Mouse (Mus musculus) C2C12 (cell line): ENCODE data around the gene Tmem131l. TPM values are rescaled to one million over a fixed set of nuclear protein-coding genes. Genes with fewer than 3 reads are reported as not detected.
A peak's percentile ranks its signal among the peaks of the same experiment; 100 is the strongest.

Source experiments
- H3K27me3 ChIP-seq: one replicate; pipeline ENCODE4 v1.6.1; 2011; ENCODE audit not compliant: control insufficient read depth, insufficient read depth, insufficient read length
- H3K36me3 ChIP-seq: one replicate; pipeline ENCODE4 v1.6.1; 2011; ENCODE audit not compliant: control insufficient read depth, insufficient read depth
- H3K4me3 ChIP-seq: one replicate; pipeline ENCODE4 v1.5.1; 2011; ENCODE audit warnings: mild to moderate bottlenecking, control low read depth; ENCODE audit not compliant: poor library complexity, insufficient read depth, severe bottlenecking
- H3K79me2 ChIP-seq: one replicate; pipeline ENCODE4 v1.6.1; 2011; ENCODE audit not compliant: control insufficient read depth, insufficient read depth
- H3K79me3 ChIP-seq: one replicate; pipeline ENCODE4 v1.6.1; 2011; ENCODE audit warnings: low read depth, control low read depth
- H3ac ChIP-seq: one replicate; pipeline ENCODE3; 2011; ENCODE audit warnings: low read depth; ENCODE audit not compliant: control insufficient read depth, insufficient read length
- CEBPB ChIP-seq: IDR thresholded peaks from one replicate; pipeline ENCODE4 v1.6.1; 2011; ENCODE audit warnings: low read depth, mild to moderate bottlenecking, control low read depth, moderate library complexity
- CTCF ChIP-seq: IDR thresholded peaks from one replicate; pipeline ENCODE4 v1.5.1; 2011; ENCODE audit not compliant: control insufficient read depth, insufficient read depth, insufficient read length
- FOSL1 ChIP-seq: IDR thresholded peaks from one replicate; pipeline ENCODE4 v1.8.0; 2011; ENCODE audit warnings: mild to moderate bottlenecking, low read length; ENCODE audit not compliant: poor library complexity, insufficient read depth, severe bottlenecking
- MAX ChIP-seq: IDR thresholded peaks from one replicate; pipeline ENCODE4 v1.6.1; 2011; ENCODE audit warnings: mild to moderate bottlenecking, control low read depth
- MYOD1 ChIP-seq: IDR thresholded peaks from one replicate; pipeline ENCODE4 v1.6.1; 2011; ENCODE audit warnings: low read depth; ENCODE audit not compliant: control insufficient read depth, insufficient read length
- MYOG ChIP-seq: IDR thresholded peaks from one replicate; pipeline ENCODE4 v1.6.1; 2011; ENCODE audit not compliant: control insufficient read depth, insufficient read length; ENCODE audit errors: extremely low read depth
- USF1 ChIP-seq: IDR thresholded peaks from one replicate; pipeline ENCODE4 v1.6.1; 2011; ENCODE audit warnings: low read depth, mild to moderate bottlenecking, control low read depth, moderate library complexity
- polyA plus RNA-seq: library from polyadenylated mRNA; unstranded; fragments of >200 nt; fragmentation: generic; extraction: Trizol; gene quantifications from one replicate; pipeline ENCODE4 v1.2.1, GENCODE M21; 2012; ENCODE audit warnings: missing spikeins

Tmem131l gene
- polyA plus RNA-seq, 1 experiment, result 10.4 TPM

DNA sequence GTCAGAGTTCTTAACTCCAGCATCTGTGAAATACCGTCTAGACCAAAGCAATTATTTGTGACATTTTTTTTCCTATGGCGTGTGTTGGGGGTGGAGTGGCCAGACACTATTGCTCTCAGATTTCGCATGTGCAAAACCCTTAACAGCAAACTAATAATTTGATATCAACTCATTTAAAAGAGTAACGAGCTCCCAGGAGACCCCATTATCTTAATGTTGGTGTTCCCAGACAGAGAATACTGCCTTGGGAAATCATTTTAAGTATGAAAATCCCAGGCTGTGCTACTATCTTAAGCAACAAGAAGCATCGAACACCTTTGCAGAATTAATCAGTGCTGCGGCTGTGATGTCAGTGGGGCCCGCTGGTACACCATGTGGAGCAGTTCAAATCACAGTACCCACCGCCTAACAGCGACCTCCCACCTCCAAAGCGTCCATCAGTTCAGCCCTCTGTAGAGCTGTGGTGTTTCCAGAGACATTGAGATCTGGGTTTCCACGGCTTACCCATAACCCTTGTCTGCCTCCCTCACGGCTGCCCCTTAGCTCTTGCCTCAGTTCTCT lies 15.4 kb downstream of the Tmem131l start:
- Histone ChIP-seq H3K27me3 (no peaks in the 10 kb centered on the region), H3K79me3 (peaks cover 7% of the 10 kb centered on the region), H3ac (no peak overlapping the region), H3K4me3 (no peak overlapping the region), H3K79me2 (peaks cover 22% of the 10 kb centered on the region), H3K36me3 (no peaks in the 10 kb centered on the region)
- no peak for TF ChIP-seq MAX
- TF ChIP-seq MYOG, result no peak
- no peak for TF ChIP-seq MYOD1
- no peak for TF ChIP-seq CEBPB
- TF ChIP-seq FOSL1, result no peak
- TF ChIP-seq CTCF, result no peak
- no peak for TF ChIP-seq USF1

DNA sequence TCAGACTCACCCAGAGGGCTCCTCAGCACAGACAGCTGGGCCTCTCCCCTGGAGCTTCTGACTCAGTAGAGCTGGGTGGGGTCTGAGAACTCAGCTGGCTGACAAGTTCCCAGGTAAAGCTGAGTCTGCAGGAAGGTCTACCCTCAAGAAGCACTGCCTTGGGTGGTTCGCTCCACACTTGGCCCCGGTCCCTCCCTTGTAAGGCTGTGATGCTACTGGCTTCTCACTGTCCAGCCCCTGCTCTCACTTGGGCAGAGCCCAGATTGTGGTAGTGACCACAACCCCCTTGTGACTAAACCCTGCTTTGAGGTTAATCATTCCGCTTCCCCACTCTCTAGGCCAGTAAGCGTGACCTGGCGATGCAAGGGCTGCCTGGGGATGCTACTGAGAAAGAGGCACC lies 17.3 kb downstream of the Tmem131l start:
- peaks cover 30% of the 10 kb centered on the region for H3K79me2 ChIP-seq
- TF ChIP-seq CTCF, result no peak
- no peak for TF ChIP-seq FOSL1
- no peak for TF ChIP-seq MYOG
- TF ChIP-seq CEBPB, result no peak
- TF ChIP-seq MAX, result peak; percentile 55
- no peak for TF ChIP-seq USF1
- peak; percentile 34 for TF ChIP-seq MYOD1
- no peaks in the 10 kb centered on the region for H3K36me3 ChIP-seq
- H3K27me3 ChIP-seq, result no peaks in the 10 kb centered on the region
- peaks cover 7% of the 10 kb centered on the region for H3K79me3 ChIP-seq
- no peak overlapping the region for H3ac ChIP-seq
- H3K4me3 ChIP-seq, result no peak overlapping the region

DNA sequence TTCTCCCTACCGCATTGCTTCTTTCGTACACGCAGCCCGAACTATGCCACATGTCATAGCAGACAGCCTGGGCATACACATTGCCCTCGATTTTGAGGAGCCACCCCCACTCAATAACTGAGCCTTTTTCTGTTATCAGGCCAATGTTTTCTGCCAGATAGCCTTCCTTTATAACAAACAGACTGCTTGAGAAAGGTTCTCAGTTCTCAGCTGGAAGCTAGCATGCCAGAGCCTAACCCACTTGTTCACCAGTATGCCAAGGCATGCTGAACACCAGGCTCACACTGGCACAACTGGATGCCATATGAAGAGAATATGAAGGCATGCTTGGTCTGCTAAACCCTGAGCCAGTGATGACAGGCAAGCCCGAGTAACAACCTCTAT lies 17.8 kb downstream of the Tmem131l start:
- Histone ChIP-seq H3ac (no peak overlapping the region), H3K36me3 (no peaks in the 10 kb centered on the region), H3K27me3 (no peaks in the 10 kb centered on the region), H3K4me3 (no peak overlapping the region), H3K79me2 (peaks cover 30% of the 10 kb centered on the region), H3K79me3 (peaks cover 7% of the 10 kb centered on the region)
- TF ChIP-seq MYOD1 (no peak), CEBPB (no peak), FOSL1 (no peak), CTCF (no peak), MYOG (no peak), USF1 (no peak), MAX (no peak)

DNA sequence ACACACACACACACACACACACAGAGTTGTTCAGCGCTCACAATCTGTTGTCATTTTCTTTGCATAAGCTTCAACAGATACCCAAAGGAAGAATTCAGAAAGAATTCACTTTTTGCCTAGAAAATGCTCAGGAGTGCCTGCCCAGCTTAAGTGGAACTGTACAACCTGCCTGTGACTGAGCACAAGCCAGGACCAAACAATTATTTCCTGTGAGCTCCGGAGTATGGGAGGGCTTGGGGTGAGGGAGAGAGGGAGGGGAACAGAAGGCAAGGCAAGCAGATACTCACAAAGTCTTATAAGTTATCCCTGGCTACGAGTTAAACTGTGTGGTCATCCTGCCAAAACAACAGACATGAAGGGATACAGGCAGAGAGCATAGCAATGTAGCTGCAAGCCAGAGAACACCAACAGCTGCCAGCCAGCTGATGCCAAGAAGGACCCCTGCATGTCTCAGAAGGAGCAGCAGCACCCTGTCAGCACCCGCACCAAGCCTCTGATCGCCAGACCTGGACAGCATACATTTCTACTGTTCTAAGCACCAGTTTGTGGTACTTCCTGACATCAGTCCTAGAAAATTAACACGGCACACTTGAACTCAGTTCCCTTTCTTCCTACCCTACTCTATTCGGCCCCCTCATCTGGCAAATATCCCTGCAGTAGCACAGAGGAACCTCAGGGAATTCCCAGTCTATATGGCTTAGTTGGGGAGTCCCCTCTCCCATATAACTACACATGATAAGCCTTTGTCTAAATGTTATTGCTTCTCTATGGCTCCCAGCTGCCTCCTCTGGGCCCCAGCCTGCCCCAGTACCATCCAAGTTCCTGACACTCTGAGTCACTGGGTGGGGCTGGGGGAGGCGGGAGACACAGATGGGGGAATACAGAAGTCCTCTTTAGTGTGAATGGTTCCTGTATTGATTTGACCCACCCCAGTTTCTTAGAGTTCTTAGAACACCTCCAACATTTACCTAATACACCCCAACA lies 18.5 kb downstream of the Tmem131l start:
- H3K27me3 ChIP-seq, result no peaks in the 10 kb centered on the region
- TF ChIP-seq MYOD1 (peak; percentile 23), MAX (no peak)
- H3K4me3 ChIP-seq, result no peak overlapping the region
- peaks cover 7% of the 10 kb centered on the region for H3K79me3 ChIP-seq
- peaks cover 30% of the 10 kb centered on the region for H3K79me2 ChIP-seq
- H3K36me3 ChIP-seq, result no peaks in the 10 kb centered on the region
- no peak overlapping the region for H3ac ChIP-seq

DNA sequence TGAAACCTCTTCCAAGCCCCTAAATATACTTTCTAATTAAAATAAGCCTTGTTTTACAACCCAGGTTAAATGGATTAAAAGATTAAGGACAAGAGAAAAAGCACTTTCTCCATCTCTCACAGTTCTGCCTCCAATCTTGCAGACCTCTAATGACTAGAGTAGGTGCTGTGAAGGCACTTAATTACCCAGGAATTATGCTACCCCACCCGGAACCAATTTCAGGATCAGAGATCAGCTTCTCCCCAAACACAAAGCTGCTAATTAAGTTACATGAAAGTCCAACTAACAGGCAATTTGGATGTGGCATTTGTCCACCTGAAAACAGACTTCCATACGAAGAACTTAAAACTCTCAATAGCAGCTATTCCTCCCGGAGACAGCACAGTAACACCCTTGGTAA lies 19.4 kb downstream of the Tmem131l start:
- no peaks in the 10 kb centered on the region for H3K36me3 ChIP-seq
- no peak overlapping the region for H3ac ChIP-seq
- no peak overlapping the region for H3K4me3 ChIP-seq
- H3K79me3 ChIP-seq, result peaks cover 7% of the 10 kb centered on the region
- H3K27me3 ChIP-seq, result no peaks in the 10 kb centered on the region
- peaks cover 30% of the 10 kb centered on the region for H3K79me2 ChIP-seq
- no peak for TF ChIP-seq FOSL1
- no peak for TF ChIP-seq CTCF
- TF ChIP-seq CEBPB, result no peak
- no peak for TF ChIP-seq MYOG
- TF ChIP-seq MYOD1, result no peak

DNA sequence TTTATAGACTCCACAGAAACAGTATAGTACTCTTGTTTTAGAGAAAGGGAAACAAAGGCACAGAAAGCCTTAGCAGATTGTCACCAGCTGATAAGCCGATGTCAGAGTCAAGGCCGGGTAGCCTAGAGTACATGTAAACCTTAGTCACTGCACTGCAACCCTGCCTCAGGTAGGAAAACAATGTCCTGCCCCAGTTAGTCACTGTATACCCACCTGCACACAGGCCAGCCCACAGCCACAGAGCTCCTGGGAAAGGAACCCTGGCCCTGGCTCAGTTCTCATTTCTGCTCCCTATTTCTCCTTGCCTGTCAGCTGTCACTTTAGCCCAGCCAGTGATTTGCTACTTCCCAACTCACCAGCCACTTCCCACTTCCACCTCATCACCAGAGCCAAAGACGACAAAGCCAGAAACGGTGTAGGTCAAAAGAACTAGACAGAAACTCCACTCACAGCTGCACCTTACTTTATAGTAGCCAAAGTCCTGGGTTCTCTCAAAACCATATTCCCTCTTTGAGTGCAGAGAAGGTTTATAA lies 24.4 kb downstream of the Tmem131l start:
- Histone ChIP-seq H3ac (no peak overlapping the region), H3K27me3 (no peaks in the 10 kb centered on the region), H3K79me2 (peaks cover 18% of the 10 kb centered on the region), H3K36me3 (peaks cover 6% of the 10 kb centered on the region), H3K79me3 (peaks cover 6% of the 10 kb centered on the region), H3K4me3 (no peak overlapping the region)
- no peak for TF ChIP-seq MYOG
- TF ChIP-seq USF1, result no peak
- TF ChIP-seq FOSL1, result no peak
- no peak for TF ChIP-seq CTCF
- no peak for TF ChIP-seq MAX
- no peak for TF ChIP-seq MYOD1
- no peak for TF ChIP-seq CEBPB
